Comparison of ENCODE assay signal across 8 mouse cellular contexts in the genomic region with DNA sequence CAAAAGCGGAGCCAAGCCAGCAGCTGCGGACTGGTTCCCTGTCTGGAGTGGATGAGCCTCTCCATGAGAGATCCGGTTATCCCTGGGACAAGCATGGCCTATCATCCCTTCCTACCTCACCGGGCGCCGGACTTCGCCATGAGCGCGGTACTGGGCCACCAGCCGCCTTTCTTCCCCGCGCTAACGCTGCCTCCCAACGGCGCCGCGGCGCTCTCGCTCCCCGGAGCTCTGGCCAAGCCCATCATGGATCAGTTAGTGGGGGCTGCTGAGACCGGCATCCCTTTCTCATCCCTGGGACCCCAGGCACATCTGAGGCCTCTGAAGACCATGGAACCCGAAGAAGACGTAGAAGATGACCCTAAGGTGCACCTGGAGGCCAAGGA. TPM values are rescaled to one million over a fixed set of nuclear protein-coding genes. Genes with fewer than 3 reads are reported as not detected.
DNase-seq lines count a peak whose midpoint lies in the region; ATAC-seq and TF ChIP-seq lines count a peak whose summit lies in the region.

No protein-coding gene starts in this region.

- H3K4me2 ChIP-seq in hindbrain, embryonic 12.5 days (replicated peaks): peak overlapping the region; percentile 50
- H3K4me2 ChIP-seq in liver, postnatal 0 days (ENCODE audit: low read depth, low read length): peak overlapping the region; percentile 71

- no peaks in the 10 kb centered on the region for H3K9me3 ChIP-seq in hindbrain, embryonic 12.5 days (replicated peaks)
- H3K9me3 ChIP-seq in liver, postnatal 0 days (ENCODE audit: low read length): no peaks in the 10 kb centered on the region

- no peak for TF ChIP-seq CTCF in left cerebral cortex, adult 2 months (IDR thresholded peaks at IDR 0.05)
- no peak for TF ChIP-seq CTCF in liver, postnatal 0 days (IDR thresholded peaks at IDR 0.05; ENCODE audit: low read depth)

- no peak overlapping the region for H3K9ac ChIP-seq in hindbrain, embryonic 12.5 days
- H3K9ac ChIP-seq in liver, postnatal 0 days (replicated peaks): peak overlapping the region; percentile 16

- intact Hi-C loops in left cerebral cortex, adult 2 months (cut with DNase I): loop anchor here (5.0 kb wide), 2 partner anchors 165 to 765 kb away; no protein-coding TSS in a partner anchor
- intact Hi-C loops in left cerebral cortex, postnatal 36 days (cut with DNase I): loop anchor here (5.0 kb wide), 1 partner anchor 760 kb away; a partner anchor contains a TSS

- no peak for TF ChIP-seq EP300 in liver, postnatal 0 days (IDR thresholded peaks at IDR 0.05; ENCODE audit: low read depth)

- no peak for ATAC-seq in hindbrain, embryonic 12.5 days (ENCODE audit: low FRiP score)
- no peak for ATAC-seq in liver, postnatal 0 days

- under 1% methylated on average over 23 of the region's 23 CpGs for WGBS in hindbrain, embryonic 12.5 days
- WGBS in liver, postnatal 0 days (ENCODE audit: insufficient replicate concordance): 2% methylated on average over 23 of the region's 23 CpGs

- H3K27ac ChIP-seq in left cerebral cortex, adult 2 months: peak overlapping the region; percentile 10
- H3K27ac ChIP-seq in hindbrain, embryonic 12.5 days: peak overlapping the region; percentile 40; the same call in 1 of the 2 replicates
- H3K27ac ChIP-seq in liver, postnatal 0 days (ENCODE audit: low read depth): no peak overlapping the region

- peak overlapping the region; percentile 40 for H3K4me3 ChIP-seq in left cerebral cortex, adult 2 months
- peak overlapping the region; percentile 23 for H3K4me3 ChIP-seq in hindbrain, embryonic 12.5 days
- H3K4me3 ChIP-seq in liver, postnatal 0 days (ENCODE audit: low read depth, low read length): peak overlapping the region; percentile 36

- no peak for DNase-seq in left cerebral cortex, adult 2 months (ENCODE audit: extremely low spot score in 1 of 2, low spot score in 2 of 2)
- DNase-seq in left cerebral cortex, postnatal 36 days (ENCODE audit: low spot score in 2 of 2): no peak
- DNase-seq in embryo, embryonic 9.5 days (ENCODE audit: extremely low spot score): peak; percentile 53
- DNase-seq in liver, postnatal 0 days: no peak
- DNase-seq in left cerebral cortex, adult 8-10 months (ENCODE audit: low spot score in 2 of 2): no peak
- no peak for DNase-seq in layer of hippocampus, postnatal 14 days (ENCODE audit: low spot score in 2 of 2)
- no peak for DNase-seq in spleen, adult 12 weeks (ENCODE audit: low spot score)

- peaks cover 16% of the 10 kb centered on the region for H3K4me1 ChIP-seq in hindbrain, embryonic 12.5 days
- H3K4me1 ChIP-seq in liver, postnatal 0 days (ENCODE audit: insufficient read depth): peaks cover 13% of the 10 kb centered on the region

- H3K27me3 ChIP-seq in hindbrain, embryonic 12.5 days: peaks cover 92% of the 10 kb centered on the region
- peaks cover 80% of the 10 kb centered on the region for H3K27me3 ChIP-seq in liver, postnatal 0 days (ENCODE audit: insufficient read depth, low read length)

- no peaks in the 10 kb centered on the region for H3K36me3 ChIP-seq in hindbrain, embryonic 12.5 days
- no peaks in the 10 kb centered on the region for H3K36me3 ChIP-seq in liver, postnatal 0 days (replicated peaks; ENCODE audit: insufficient read depth, low read length)

RNA-seq across cellular contexts. Expression of a gene that starts 1.5 kb away (rescaled TPM):
- total RNA-seq in left cerebral cortex, adult 2 months (2021): 1 to 10 TPM; 3.1 to 5.5 TPM
- total RNA-seq in left cerebral cortex, postnatal 36 days (2021): 1 to 10 TPM; 4.3 to 4.9 TPM
- 8.9 and 10.3 TPM in 2 replicates for polyA plus RNA-seq in hindbrain, embryonic 12.5 days (2016; fragmentation: Nextera tagmentation; extraction: Ambion mirVana)
- 2.8 and 4.2 TPM in 2 replicates for polyA plus RNA-seq in liver, postnatal 0 days (2015; fragmentation: Nextera tagmentation; extraction: Ambion mirVana)
- 1 to 10 TPM; 2.2 to 4.8 (median 3.4) TPM for total RNA-seq in left cerebral cortex, adult 8-10 months (2022)
- total RNA-seq in layer of hippocampus, postnatal 14 days (2021): 1 to 10 TPM; 3.1 to 3.9 TPM
